Mouse (Mus musculus) splenic B cell, adult 2 months (primary cell): ENCODE measurements around the gene Prr29.

Experiments used
- DNase-seq: peaks from one replicate; pipeline ENCODE4 v3.0.0-alpha.2; 2011; ENCODE audit warnings: low read depth, low spot score
- H3K27me3 ChIP-seq: 2 replicates; pipeline ENCODE4 v1.6.1; 2012; ENCODE audit warnings: mild to moderate bottlenecking, low read length, moderate library complexity, mixed read lengths; ENCODE audit not compliant: control insufficient read depth, poor library complexity, insufficient read depth, severe bottlenecking
- H3K36me3 ChIP-seq: 2 replicates; pipeline ENCODE4 v1.6.1; 2012; ENCODE audit warnings: mild to moderate bottlenecking, low read length, moderate library complexity, mixed read lengths; ENCODE audit not compliant: control insufficient read depth, poor library complexity, insufficient read depth, severe bottlenecking

Prr29 gene

GRCm38 (mm10) chr11:106340990-106341520 is 24.2 kb upstream of the Prr29 start:
- no peaks in the 10 kb centered on the region for H3K36me3 ChIP-seq
- DNase-seq: no peak
- no peaks in the 10 kb centered on the region for H3K27me3 ChIP-seq

GRCm38 (mm10) chr11:106344910-106345309 is 20.4 kb upstream of the Prr29 start:
- Histone ChIP-seq H3K27me3 (no peaks in the 10 kb centered on the region), H3K36me3 (no peaks in the 10 kb centered on the region)
- DNase-seq: no peak

GRCm38 (mm10) chr11:106349772-106350171 is 15.5 kb upstream of the Prr29 start:
- Histone ChIP-seq H3K27me3 (no peaks in the 10 kb centered on the region), H3K36me3 (no peaks in the 10 kb centered on the region)
- DNase-seq: no peak

- H3K36me3 ChIP-seq: no peaks in the 10 kb centered on the region
- no peaks in the 10 kb centered on the region for H3K27me3 ChIP-seq
- no peak for DNase-seq
These were observed 14.4 kb upstream of the Prr29 start for GRCm38 (mm10) chr11:106350853-106351252.

- H3K27me3 ChIP-seq: no peaks in the 10 kb centered on the region
- DNase-seq: no peak
- H3K36me3 ChIP-seq: no peaks in the 10 kb centered on the region
These were observed 14.0 kb upstream of the Prr29 start for GRCm38 (mm10) chr11:106351253-106351652.

GRCm38 (mm10) chr11:106351941-106352340 is 13.3 kb upstream of the Prr29 start:
- no peak for DNase-seq
- no peaks in the 10 kb centered on the region for H3K27me3 ChIP-seq
- no peaks in the 10 kb centered on the region for H3K36me3 ChIP-seq

- DNase-seq: no peak
- Histone ChIP-seq H3K36me3 (no peaks in the 10 kb centered on the region), H3K27me3 (no peaks in the 10 kb centered on the region)
These were observed 12.1 kb upstream of the Prr29 start, which contains the start of gene Scn4a for GRCm38 (mm10) chr11:106353188-106353587. Gene Scn4a (minus strand): TSS chr11:106353288.

GRCm38 (mm10) chr11:106354181-106354580 is 11.1 kb upstream of the Prr29 start:
- no peaks in the 10 kb centered on the region for H3K27me3 ChIP-seq
- DNase-seq: no peak
- no peaks in the 10 kb centered on the region for H3K36me3 ChIP-seq

- Histone ChIP-seq H3K36me3 (no peaks in the 10 kb centered on the region), H3K27me3 (no peaks in the 10 kb centered on the region)
- peak; percentile 25 for DNase-seq
These were observed 9.7 kb upstream of the Prr29 start for GRCm38 (mm10) chr11:106355382-106356128.

- DNase-seq: peak; percentile 73
- no peaks in the 10 kb centered on the region for H3K36me3 ChIP-seq
- no peaks in the 10 kb centered on the region for H3K27me3 ChIP-seq
These were observed 5.9 kb upstream of the Prr29 start for GRCm38 (mm10) chr11:106359350-106359749.

- Histone ChIP-seq H3K27me3 (no peaks in the 10 kb centered on the region), H3K36me3 (no peaks in the 10 kb centered on the region)
- DNase-seq: no peak
These were observed 560 bp upstream of the Prr29 start for GRCm38 (mm10) chr11:106364712-106365111.

GRCm38 (mm10) chr11:106366316-106366715 is 1.0 kb downstream of the Prr29 start:
- no peaks in the 10 kb centered on the region for H3K36me3 ChIP-seq
- DNase-seq: peak; percentile 84
- no peaks in the 10 kb centered on the region for H3K27me3 ChIP-seq

GRCm38 (mm10) chr11:106373998-106374397 is 8.7 kb downstream of the Prr29 start:
- Histone ChIP-seq H3K27me3 (no peaks in the 10 kb centered on the region), H3K36me3 (peaks cover 26% of the 10 kb centered on the region)
- DNase-seq: no peak

GRCm38 (mm10) chr11:106374559-106374958 is 9.3 kb downstream of the Prr29 start:
- Histone ChIP-seq H3K36me3 (peaks cover 27% of the 10 kb centered on the region), H3K27me3 (no peaks in the 10 kb centered on the region)
- DNase-seq: no peak

GRCm38 (mm10) chr11:106374979-106375378 is 9.7 kb downstream of the Prr29 start:
- no peak for DNase-seq
- H3K36me3 ChIP-seq: peaks cover 30% of the 10 kb centered on the region
- H3K27me3 ChIP-seq: no peaks in the 10 kb centered on the region
